Mouse (Mus musculus): Measurements from ENCODE around the gene Eif1ad. TPM values are rescaled to one million over a fixed set of nuclear protein-coding genes. Genes with fewer than 3 reads are reported as not detected.

Gene Eif1ad
- polyA plus RNA-seq (2012; rRNA removed): 11.8 and 27.0 TPM in 2 replicates

- under 1% methylated on average over 90 of the region's 92 CpGs for WGBS
- H3K4me1 ChIP-seq (ENCODE audit: control insufficient read depth, insufficient read depth, insufficient read length, low read length): peaks cover 18% of the 10 kb centered on the region
- H3K36me3 ChIP-seq (ENCODE audit: control insufficient read depth, insufficient read depth, low read length): peaks cover 23% of the 10 kb centered on the region
- peak within 1 kb of the TSS; percentile 94 for H3K4me3 ChIP-seq (ENCODE audit: low read depth, low read length)
- H3K27ac ChIP-seq (ENCODE audit: insufficient read depth, low read depth, low read length): peak within 1 kb of the TSS; percentile 78
- TF ChIP-seq CTCF (IDR thresholded peaks at IDR 0.05; ENCODE audit: extremely low read depth, insufficient read length, insufficient replicate concordance, low read depth, low read length) (peak; percentile 19; the same call in 1 of the 2 replicates), POLR2A (IDR thresholded peaks at IDR 0.05; ENCODE audit: low read depth, low read length) (peak; percentile 37; the same call in 1 of the 2 replicates)
- no peaks in the 10 kb centered on the region for H3K27me3 ChIP-seq (ENCODE audit: control insufficient read depth, insufficient read depth, low read length)
Measured at GRCm38 (mm10) chr19:5366175-5367052, at the start of gene Eif1ad. Gene Eif1ad (plus strand): TSS chr19:5366741.

DNA sequence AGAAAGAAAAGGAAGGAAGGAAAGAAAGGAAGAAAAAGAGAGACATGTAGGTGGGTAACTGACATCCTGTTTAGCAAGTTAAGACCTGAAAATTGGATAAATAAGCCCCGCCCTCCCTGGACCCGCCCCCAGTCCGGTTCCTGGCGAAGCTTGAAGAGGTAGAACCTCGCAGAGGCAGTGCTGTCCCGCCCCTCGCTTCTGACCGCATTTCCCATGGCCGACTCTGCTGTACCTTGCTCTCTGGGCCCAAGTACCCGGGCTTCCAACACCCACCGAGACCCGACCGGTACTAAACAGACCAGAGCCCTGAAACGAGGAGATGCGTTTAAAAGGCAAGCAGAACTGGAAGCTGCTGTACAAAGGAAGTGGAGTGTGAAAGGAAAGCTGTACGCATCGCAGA, 42.7 kb upstream of the Eif1ad start:
- WGBS: 15% methylated on average over 17 of the region's 17 CpGs
- Histone ChIP-seq H3K4me3 (ENCODE audit: low read depth, low read length) (peak overlapping the region; percentile 24), H3K27me3 (ENCODE audit: control insufficient read depth, insufficient read depth, low read length) (no peaks in the 10 kb centered on the region), H3K4me1 (ENCODE audit: control insufficient read depth, insufficient read depth, insufficient read length, low read length) (no peaks in the 10 kb centered on the region), H3K27ac (ENCODE audit: insufficient read depth, low read depth, low read length) (no peak overlapping the region), H3K36me3 (ENCODE audit: control insufficient read depth, insufficient read depth, low read length) (no peaks in the 10 kb centered on the region)
- no peak for TF ChIP-seq CTCF (IDR thresholded peaks at IDR 0.05; ENCODE audit: extremely low read depth, insufficient read length, insufficient replicate concordance, low read depth, low read length)
- no peak for TF ChIP-seq POLR2A (IDR thresholded peaks at IDR 0.05; ENCODE audit: low read depth, low read length)

- H3K36me3 ChIP-seq (ENCODE audit: control insufficient read depth, insufficient read depth, low read length): no peaks in the 10 kb centered on the region
- no peak overlapping the region for H3K27ac ChIP-seq (ENCODE audit: insufficient read depth, low read depth, low read length)
- WGBS: 64% methylated on average over 19 of the region's 19 CpGs
- H3K4me3 ChIP-seq (ENCODE audit: low read depth, low read length): no peak overlapping the region
- no peaks in the 10 kb centered on the region for H3K27me3 ChIP-seq (ENCODE audit: control insufficient read depth, insufficient read depth, low read length)
- no peak for TF ChIP-seq CTCF (IDR thresholded peaks at IDR 0.05; ENCODE audit: extremely low read depth, insufficient read length, insufficient replicate concordance, low read depth, low read length)
- TF ChIP-seq POLR2A (IDR thresholded peaks at IDR 0.05; ENCODE audit: low read depth, low read length): no peak
- no peaks in the 10 kb centered on the region for H3K4me1 ChIP-seq (ENCODE audit: control insufficient read depth, insufficient read depth, insufficient read length, low read length)
Measured at GRCm38 (mm10) chr19:5327970-5328369, 38.6 kb upstream of the Eif1ad start.

- Histone ChIP-seq H3K27ac (ENCODE audit: insufficient read depth, low read depth, low read length) (no peak overlapping the region), H3K4me3 (ENCODE audit: low read depth, low read length) (no peak overlapping the region), H3K27me3 (ENCODE audit: control insufficient read depth, insufficient read depth, low read length) (no peaks in the 10 kb centered on the region), H3K4me1 (ENCODE audit: control insufficient read depth, insufficient read depth, insufficient read length, low read length) (no peaks in the 10 kb centered on the region), H3K36me3 (ENCODE audit: control insufficient read depth, insufficient read depth, low read length) (no peaks in the 10 kb centered on the region)
- TF ChIP-seq CTCF (IDR thresholded peaks at IDR 0.05; ENCODE audit: extremely low read depth, insufficient read length, insufficient replicate concordance, low read depth, low read length) (no peak), POLR2A (IDR thresholded peaks at IDR 0.05; ENCODE audit: low read depth, low read length) (no peak)
- WGBS: 78% methylated on average over 5 of the region's 5 CpGs
Measured at GRCm38 (mm10) chr19:5334741-5335140, 31.8 kb upstream of the Eif1ad start.

- Histone ChIP-seq H3K27ac (ENCODE audit: insufficient read depth, low read depth, low read length) (no peak within 1 kb of the TSS), H3K27me3 (ENCODE audit: control insufficient read depth, insufficient read depth, low read length) (no peaks in the 10 kb centered on the region), H3K4me1 (ENCODE audit: control insufficient read depth, insufficient read depth, insufficient read length, low read length) (no peaks in the 10 kb centered on the region), H3K36me3 (ENCODE audit: control insufficient read depth, insufficient read depth, low read length) (no peaks in the 10 kb centered on the region), H3K4me3 (ENCODE audit: low read depth, low read length) (no peak within 1 kb of the TSS)
- no peak for TF ChIP-seq POLR2A (IDR thresholded peaks at IDR 0.05; ENCODE audit: low read depth, low read length)
- TF ChIP-seq CTCF (IDR thresholded peaks at IDR 0.05; ENCODE audit: extremely low read depth, insufficient read length, insufficient replicate concordance, low read depth, low read length): no peak
- 90% methylated on average over 6 of the region's 6 CpGs for whole genome bisulfite sequencing
Measured at GRCm38 (mm10) chr19:5335441-5335840, 31.1 kb upstream of the Eif1ad start, which contains the start of gene Catsper1. Gene Catsper1 (plus strand): TSS chr19:5335741.

GRCm38 (mm10) chr19:5337975-5338374, 28.6 kb upstream of the Eif1ad start:
- Histone ChIP-seq H3K27ac (ENCODE audit: insufficient read depth, low read depth, low read length) (no peak overlapping the region), H3K27me3 (ENCODE audit: control insufficient read depth, insufficient read depth, low read length) (no peaks in the 10 kb centered on the region), H3K4me1 (ENCODE audit: control insufficient read depth, insufficient read depth, insufficient read length, low read length) (no peaks in the 10 kb centered on the region), H3K4me3 (ENCODE audit: low read depth, low read length) (no peak overlapping the region), H3K36me3 (ENCODE audit: control insufficient read depth, insufficient read depth, low read length) (no peaks in the 10 kb centered on the region)
- TF ChIP-seq CTCF (IDR thresholded peaks at IDR 0.05; ENCODE audit: extremely low read depth, insufficient read length, insufficient replicate concordance, low read depth, low read length) (peak; percentile 85; the same call in 1 of the 2 replicates), POLR2A (IDR thresholded peaks at IDR 0.05; ENCODE audit: low read depth, low read length) (no peak)
- 13% methylated on average over 5 of the region's 5 CpGs for WGBS

DNA sequence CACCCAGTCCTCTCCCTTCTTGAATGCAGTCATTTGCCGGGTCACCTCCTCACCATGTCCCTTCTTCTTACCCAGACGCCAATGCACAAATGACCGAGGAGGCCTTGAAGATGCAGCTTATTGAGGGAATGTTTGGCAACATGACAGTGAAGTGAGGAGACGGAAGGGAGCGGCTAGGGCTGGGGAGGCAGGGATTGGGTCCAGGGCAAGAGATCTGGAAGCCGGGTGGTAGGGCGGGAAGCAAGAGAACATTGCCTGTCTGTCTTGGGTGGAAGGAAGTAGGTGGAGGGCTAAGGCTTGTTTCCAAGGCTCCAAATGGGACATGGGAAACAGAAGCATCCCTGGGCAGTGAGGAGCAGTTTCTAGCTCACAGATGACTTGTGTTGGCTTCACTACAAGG, 25.2 kb upstream of the Eif1ad start:
- no peak for TF ChIP-seq CTCF (IDR thresholded peaks at IDR 0.05; ENCODE audit: extremely low read depth, insufficient read length, insufficient replicate concordance, low read depth, low read length)
- no peak for TF ChIP-seq POLR2A (IDR thresholded peaks at IDR 0.05; ENCODE audit: low read depth, low read length)
- WGBS: 84% methylated on average over 7 of the region's 7 CpGs
- no peaks in the 10 kb centered on the region for H3K36me3 ChIP-seq (ENCODE audit: control insufficient read depth, insufficient read depth, low read length)
- no peaks in the 10 kb centered on the region for H3K4me1 ChIP-seq (ENCODE audit: control insufficient read depth, insufficient read depth, insufficient read length, low read length)
- no peaks in the 10 kb centered on the region for H3K27me3 ChIP-seq (ENCODE audit: control insufficient read depth, insufficient read depth, low read length)
- H3K27ac ChIP-seq (ENCODE audit: insufficient read depth, low read depth, low read length): no peak overlapping the region
- H3K4me3 ChIP-seq (ENCODE audit: low read depth, low read length): no peak overlapping the region
